Mouse (Mus musculus) ovary, postnatal 14 days (tissue): ENCODE data around the gene Trib2.

Experiments used
- DNase-seq: peaks from one replicate; pipeline ENCODE4 v3.0.0; 2022; ENCODE audit warnings: low spot score

Gene Trib2

DNA sequence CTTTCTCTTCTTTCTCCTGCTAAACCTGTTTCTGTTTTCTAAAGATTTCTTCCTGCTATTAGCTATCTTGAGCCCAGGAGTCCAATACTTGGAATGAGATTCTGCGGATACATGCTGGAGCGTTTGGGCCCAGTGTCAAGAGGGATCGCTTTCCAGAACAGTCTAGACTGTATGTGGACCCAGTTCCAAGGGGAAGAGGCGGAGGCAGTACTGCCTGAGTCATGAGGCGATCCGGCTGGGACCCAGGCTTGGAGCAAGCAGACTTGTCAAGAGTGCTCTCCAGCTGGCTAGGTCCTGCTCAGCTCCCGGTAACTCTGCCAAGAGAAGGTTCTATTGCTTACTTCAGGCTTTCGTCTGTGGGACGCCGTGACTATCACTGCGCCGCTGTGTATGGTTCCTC is 50.7 kb downstream of the Trib2 start:
- DNase-seq: peak; percentile 15

DNA sequence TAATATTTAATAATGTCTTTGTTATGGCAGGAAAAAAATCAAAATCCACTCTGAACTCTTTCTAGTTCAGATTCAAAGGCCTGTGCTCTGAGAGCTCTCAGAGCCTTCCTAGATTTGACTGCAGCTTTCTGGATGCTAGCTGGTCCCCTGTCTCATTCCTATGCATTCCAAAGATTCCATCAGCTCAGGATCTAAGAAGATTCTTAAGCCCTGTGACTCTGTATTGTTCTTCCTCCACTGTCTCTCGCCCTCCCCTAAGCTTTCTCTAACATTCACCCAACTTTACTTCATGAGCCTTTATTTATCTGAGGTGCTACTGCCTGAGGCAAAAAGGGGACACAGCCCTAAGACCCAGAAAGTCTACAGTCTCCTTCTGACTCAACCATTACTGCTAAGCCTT is 51.5 kb downstream of the Trib2 start:
- DNase-seq: no peak

DNA sequence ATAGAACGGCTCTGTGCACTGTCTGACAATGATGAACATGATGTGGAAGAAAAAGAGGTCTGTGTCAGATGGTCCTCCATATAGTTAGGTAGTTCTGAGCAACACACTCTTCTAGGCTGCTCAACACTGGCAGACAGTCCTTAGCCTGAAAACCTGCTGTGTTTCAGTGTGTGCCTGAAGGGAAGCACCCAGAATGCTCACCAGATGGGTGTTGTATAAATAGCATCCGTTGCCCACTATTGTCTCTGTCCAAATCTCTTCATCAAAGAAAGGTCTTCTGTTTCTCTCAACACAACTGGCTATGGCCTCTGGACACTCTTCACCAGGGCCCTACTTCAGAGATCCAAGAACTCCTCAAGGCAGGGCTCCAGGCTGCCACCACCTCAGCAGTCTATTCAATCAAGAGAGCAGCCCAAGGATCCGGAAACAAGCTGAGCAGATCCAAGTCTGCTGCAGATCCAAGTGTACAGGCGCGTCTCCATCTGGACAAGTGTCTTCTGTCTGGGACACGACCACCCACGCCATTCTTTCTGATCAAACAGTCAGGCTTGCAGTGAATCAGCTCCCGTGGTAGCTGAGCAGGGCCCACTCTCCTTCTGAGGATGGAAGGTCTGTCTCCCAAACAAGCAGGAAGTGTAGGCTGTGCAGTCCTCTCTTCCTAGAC is 55.1 kb downstream of the Trib2 start:
- DNase-seq: no peak

DNA sequence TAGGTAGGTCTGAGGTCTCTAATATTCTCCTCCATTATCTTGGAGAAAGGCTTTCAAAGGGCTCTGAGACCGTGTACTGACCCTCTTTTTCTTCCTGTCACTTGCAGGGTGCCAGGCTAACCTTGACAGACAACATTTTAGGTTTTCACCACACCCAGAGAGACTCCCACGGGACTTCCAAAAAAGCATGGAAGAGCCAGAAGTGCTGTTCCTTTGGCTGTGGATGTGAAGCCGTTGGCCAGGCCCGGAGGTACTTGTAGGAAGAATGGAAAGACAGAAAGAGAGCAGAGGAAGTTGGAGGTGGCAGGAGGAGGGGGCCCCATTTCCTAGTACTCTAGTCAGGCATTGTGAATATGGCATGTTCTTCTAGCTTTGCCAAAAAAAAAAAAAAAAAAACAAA is 56.0 kb downstream of the Trib2 start:
- no peak for DNase-seq

DNA sequence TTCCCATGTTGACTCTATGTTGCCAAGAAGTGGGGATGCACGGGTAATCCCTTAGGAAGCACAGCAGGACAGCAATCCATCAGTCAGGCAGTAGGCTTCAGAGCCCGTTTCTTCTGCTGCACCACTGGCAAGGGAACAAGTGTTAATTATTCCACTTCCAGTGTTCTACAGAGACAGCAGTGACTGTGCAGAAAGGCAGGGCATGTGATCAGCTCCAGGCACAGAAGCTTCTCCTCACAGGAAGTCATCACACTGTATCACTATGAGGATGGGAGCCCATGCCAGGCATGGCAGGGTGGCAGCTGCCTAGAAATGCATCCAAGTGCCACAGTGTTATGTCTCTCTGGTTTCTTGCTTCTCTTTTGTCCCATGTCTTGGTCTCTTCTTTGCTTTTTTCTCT is 57.9 kb downstream of the Trib2 start:
- no peak for DNase-seq

DNA sequence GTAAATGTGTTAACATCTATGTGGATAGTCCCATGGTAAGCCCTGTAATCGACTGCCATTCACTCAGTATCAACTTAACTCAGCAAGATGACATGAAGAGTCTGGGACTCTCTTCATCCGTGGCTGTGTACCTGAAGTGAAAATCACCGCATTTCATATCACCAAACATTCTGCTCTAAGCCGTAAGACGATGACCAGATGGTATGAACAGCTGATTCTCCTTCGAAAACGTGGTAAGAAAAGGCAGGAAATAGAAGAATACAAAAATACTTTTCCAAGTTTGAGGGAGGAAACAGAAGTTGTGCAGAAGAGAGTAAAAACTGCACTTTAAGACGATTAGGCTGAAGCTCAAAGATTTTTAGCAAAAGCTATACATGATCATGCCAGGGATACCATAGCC is 59.4 kb downstream of the Trib2 start:
- no peak for DNase-seq

DNA sequence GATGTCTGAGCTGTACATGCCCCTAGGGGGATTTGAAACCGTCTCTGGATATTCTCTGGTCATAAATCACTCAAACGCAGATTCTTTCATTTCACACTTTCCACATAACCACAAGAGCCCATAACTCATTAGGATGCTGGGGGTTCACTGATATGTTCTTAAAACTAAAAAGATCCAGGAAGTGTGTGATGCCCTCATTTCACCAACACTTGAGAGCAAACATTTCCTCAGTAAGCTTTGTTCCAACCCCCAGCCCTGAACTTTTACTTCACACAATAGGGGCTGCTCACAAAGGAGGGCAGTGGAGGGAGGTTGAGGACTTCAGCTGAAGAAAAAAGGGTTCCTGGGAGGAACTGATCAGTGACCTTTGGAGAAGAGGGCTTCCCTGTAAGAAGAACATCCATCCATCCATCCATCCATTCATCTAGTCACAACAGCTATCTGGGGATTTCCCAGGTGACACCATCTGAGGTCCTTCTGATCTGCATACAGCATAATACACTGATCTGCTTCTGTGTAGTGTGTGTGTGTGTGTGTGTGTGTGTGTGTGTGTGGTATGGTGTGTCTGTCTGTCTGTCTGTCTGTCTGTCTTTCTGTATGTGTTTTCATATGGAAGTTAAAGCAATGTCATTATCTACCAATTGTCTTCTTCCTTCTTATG is 61.6 kb downstream of the Trib2 start:
- no peak for DNase-seq

DNA sequence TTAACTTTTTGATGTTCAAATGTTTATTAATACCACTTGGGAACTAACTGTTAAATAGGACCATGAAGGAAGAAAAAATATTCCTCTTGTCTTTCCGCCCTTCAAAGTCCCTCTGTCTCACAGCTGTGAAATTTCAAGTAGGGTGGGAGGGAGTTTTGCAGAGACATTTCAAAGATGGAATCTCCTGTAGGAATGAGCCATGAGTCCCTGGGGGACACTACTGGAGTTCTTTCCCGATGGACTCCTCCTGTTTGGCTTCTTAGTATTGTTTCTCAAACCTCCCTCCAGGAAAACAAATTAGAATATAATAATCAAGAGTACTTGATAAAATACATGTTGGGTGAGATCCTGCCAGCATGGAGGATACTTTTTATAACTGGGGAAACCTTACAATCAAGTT is 62.1 kb downstream of the Trib2 start:
- DNase-seq: no peak

DNA sequence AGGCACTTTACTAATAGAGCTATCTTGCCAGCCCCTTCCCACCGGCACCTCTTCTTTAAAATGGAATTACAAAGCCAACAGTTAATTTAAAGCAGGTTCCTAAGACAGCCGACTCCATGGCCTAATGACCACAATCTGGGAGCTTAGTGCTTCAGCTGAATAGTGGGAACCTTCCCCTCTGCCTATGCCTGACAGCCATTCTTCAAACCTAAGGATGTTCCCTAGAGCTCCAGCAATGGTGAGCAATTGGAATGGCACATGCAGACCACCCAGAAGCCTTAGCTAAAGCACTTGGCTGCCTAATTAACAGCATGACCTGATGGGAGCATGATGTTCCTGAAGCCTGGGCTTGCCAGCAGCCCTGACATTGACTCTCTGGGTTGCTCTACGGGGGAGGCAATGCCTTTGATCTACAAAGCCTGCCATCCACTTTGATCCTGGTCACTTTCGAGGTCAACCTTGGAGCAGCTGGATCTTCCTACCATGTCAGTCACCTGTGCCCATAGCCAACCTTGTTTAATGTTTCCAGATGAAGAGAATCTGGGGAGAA is 67.0 kb downstream of the Trib2 start:
- no peak for DNase-seq

DNA sequence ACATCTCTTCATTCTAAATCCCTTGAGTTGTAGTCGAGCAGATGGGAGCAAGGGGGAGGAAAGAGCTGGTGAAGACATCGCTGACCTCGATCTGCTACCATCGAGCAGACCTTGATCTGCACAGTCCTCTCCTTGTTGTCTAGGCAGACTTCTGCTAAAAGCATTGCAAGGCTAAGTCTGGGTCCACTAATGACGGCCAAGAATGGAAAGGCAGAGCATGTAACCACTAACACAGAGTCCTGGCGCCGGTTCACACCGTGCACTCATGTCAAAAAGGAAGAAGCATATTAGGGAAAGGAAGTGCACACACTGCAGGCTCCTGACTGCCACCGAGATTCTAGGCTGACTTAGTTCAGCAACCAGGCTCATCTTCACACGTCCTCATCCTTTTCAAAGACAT is 71.0 kb downstream of the Trib2 start:
- DNase-seq: no peak
